In genomic region chr15:82904526-82904925, GRCm38 (mm10) we compare ENCODE assay signal across 20 mouse cellular contexts.
DNase-seq lines count a peak whose midpoint lies in the region; ATAC-seq and TF ChIP-seq lines count a peak whose summit lies in the region.
"Had no signal": no experiment of that assay in that cellular context is flagged by ENCODE, and none has a peak within 500 bp of the region (broad histone marks: within the 10 kb centered on the region; RNA-seq: fewer than 3 reads in every experiment).

No protein-coding gene starts in this region.

- 43% methylated on average over 7 of the region's 7 CpGs for WGBS in heart, embryonic 12.5 days
- WGBS in midbrain, postnatal 0 days: 19% methylated on average over 7 of the region's 7 CpGs

- H3K9me3 ChIP-seq in heart, embryonic 12.5 days (replicated peaks): no peaks in the 10 kb centered on the region
- no peaks in the 10 kb centered on the region for H3K9me3 ChIP-seq in E14TG2a.4 (ENCODE audit: low read length)
- H3K9me3 ChIP-seq in midbrain, postnatal 0 days (ENCODE audit: low read length): no peaks in the 10 kb centered on the region
- H3K9me3 ChIP-seq: G1E; limb, embryonic 13.5 days had no signal

- H3K36me3 ChIP-seq in heart, embryonic 12.5 days: no peaks in the 10 kb centered on the region
- peaks cover 13% of the 10 kb centered on the region for H3K36me3 ChIP-seq in E14TG2a.4 (ENCODE audit: insufficient read depth, low read length)
- H3K36me3 ChIP-seq in midbrain, postnatal 0 days (ENCODE audit: insufficient read depth, low read length): no peaks in the 10 kb centered on the region
- H3K36me3 ChIP-seq: limb, embryonic 13.5 days had no signal

- no peak for ATAC-seq in heart, embryonic 12.5 days (ENCODE audit: insufficient number of reproducible peaks, low FRiP score)
- ATAC-seq in midbrain, postnatal 0 days (ENCODE audit: low FRiP score): no peak
- ATAC-seq: intestine, embryonic 16.5 days had no signal

- H3K4me3 ChIP-seq in heart, embryonic 12.5 days: no peak overlapping the region
- peak overlapping the region; percentile 37 for H3K4me3 ChIP-seq in E14TG2a.4 (replicated peaks; ENCODE audit: low read length)
- no peak overlapping the region for H3K4me3 ChIP-seq in midbrain, postnatal 0 days (ENCODE audit: low read depth, low read length)
- H3K4me3 ChIP-seq: heart, adult 2 months; left cerebral cortex, adult 2 months; limb, embryonic 13.5 days had no signal

- no peak for TF ChIP-seq CTCF in E14TG2a.4 (conservative IDR thresholded peaks at IDR 0.05; ENCODE audit: low read length)
- no peak for TF ChIP-seq CTCF in midbrain, postnatal 0 days (IDR thresholded peaks at IDR 0.05)

- no peak overlapping the region for H3K27ac ChIP-seq in heart, embryonic 12.5 days (ENCODE audit: poor library complexity, severe bottlenecking)
- H3K27ac ChIP-seq in midbrain, postnatal 0 days (ENCODE audit: low read depth, low read length): peak overlapping the region; percentile 6; the same call in 1 of the 2 replicates
- H3K27ac ChIP-seq: heart, adult 2 months; hindbrain, embryonic 14.5 days; left cerebral cortex, adult 2 months; limb, embryonic 13.5 days; liver, embryonic 14.5 days had no signal

- H3K27me3 ChIP-seq in heart, embryonic 12.5 days (replicated peaks): peaks cover 6% of the 10 kb centered on the region
- H3K27me3 ChIP-seq in E14TG2a.4 (ENCODE audit: insufficient read depth, low read length): peaks cover 4% of the 10 kb centered on the region; the same call in 1 of the 2 replicates
- no peaks in the 10 kb centered on the region for H3K27me3 ChIP-seq in midbrain, postnatal 0 days (ENCODE audit: insufficient read depth, low read length)
- H3K27me3 ChIP-seq: limb, embryonic 13.5 days had no signal

- DNase-seq in heart, adult 11 months: peak; percentile 40
- peak; percentile 83 for DNase-seq in Muller cell, postnatal 12 days (ENCODE audit: inconsistent ontology term)
- DNase-seq in midbrain, postnatal 0 days (ENCODE audit: low spot score): no peak
- DNase-seq in frontal cortex, postnatal 14 days (ENCODE audit: low spot score in 2 of 2): no peak
- no peak for DNase-seq in right cerebral cortex, postnatal 36 days (ENCODE audit: low spot score in 2 of 2)
- DNase-seq: adrenal gland, adult 8-10 months; cerebellum, adult 11-12 months; cerebellum, postnatal 25 days; gastrocnemius, postnatal 10 days; right cerebral cortex, postnatal 4 days; thymus, postnatal 25 days had no signal

- H3K4me1 ChIP-seq in heart, embryonic 12.5 days (replicated peaks): peaks cover 44% of the 10 kb centered on the region
- H3K4me1 ChIP-seq in E14TG2a.4 (replicated peaks; ENCODE audit: low read depth, low read length): peaks cover 97% of the 10 kb centered on the region
- H3K4me1 ChIP-seq in midbrain, postnatal 0 days (ENCODE audit: insufficient read depth, low read length): peaks cover 5% of the 10 kb centered on the region; the same call in 1 of the 2 replicates

- H3K9ac ChIP-seq in heart, embryonic 12.5 days: no peak overlapping the region
- no peak overlapping the region for H3K9ac ChIP-seq in midbrain, postnatal 0 days (replicated peaks; ENCODE audit: low read length, poor library complexity, severe bottlenecking)
- H3K9ac ChIP-seq: hindbrain, embryonic 14.5 days; limb, embryonic 13.5 days; liver, embryonic 14.5 days had no signal

- H3K4me2 ChIP-seq in heart, embryonic 12.5 days: no peak overlapping the region
- H3K4me2 ChIP-seq in midbrain, postnatal 0 days (ENCODE audit: low read depth, low read length, poor library complexity, severe bottlenecking): no peak overlapping the region
- H3K4me2 ChIP-seq: hindbrain, embryonic 14.5 days; limb, embryonic 13.5 days had no signal

Comparison
In these comparisons a context has a peak if more than half of its experiments do, and no peak if none do; other contexts are left out.
1. DNase-seq: peak in heart, adult 11 months (single experiment) and Muller cell, postnatal 12 days (single experiment); none in midbrain, postnatal 0 days (single experiment), frontal cortex, postnatal 14 days (0 of 2) and right cerebral cortex, postnatal 36 days (0 of 2).